Mouse (Mus musculus) layer of hippocampus, adult 18-20 months (tissue): ENCODE measurements around the gene Rnf10. TPM values are rescaled to one million over a fixed set of nuclear protein-coding genes. Genes with fewer than 3 reads are reported as not detected.

Source experiments
- DNase-seq, 2 experiments: peaks; one replicate each; pipeline ENCODE4 v3.0.0; 2022; ENCODE audit warnings: low spot score in 2 of 2
- total RNA-seq, 2 experiments: library from RNA; stranded (reverse); gene quantifications; 2 replicates each; pipeline ENCODE4 v1.2.3; 2021

Gene Rnf10
- total RNA-seq, 2 experiments from 2014 or later = 240 to 249 TPM

DNA sequence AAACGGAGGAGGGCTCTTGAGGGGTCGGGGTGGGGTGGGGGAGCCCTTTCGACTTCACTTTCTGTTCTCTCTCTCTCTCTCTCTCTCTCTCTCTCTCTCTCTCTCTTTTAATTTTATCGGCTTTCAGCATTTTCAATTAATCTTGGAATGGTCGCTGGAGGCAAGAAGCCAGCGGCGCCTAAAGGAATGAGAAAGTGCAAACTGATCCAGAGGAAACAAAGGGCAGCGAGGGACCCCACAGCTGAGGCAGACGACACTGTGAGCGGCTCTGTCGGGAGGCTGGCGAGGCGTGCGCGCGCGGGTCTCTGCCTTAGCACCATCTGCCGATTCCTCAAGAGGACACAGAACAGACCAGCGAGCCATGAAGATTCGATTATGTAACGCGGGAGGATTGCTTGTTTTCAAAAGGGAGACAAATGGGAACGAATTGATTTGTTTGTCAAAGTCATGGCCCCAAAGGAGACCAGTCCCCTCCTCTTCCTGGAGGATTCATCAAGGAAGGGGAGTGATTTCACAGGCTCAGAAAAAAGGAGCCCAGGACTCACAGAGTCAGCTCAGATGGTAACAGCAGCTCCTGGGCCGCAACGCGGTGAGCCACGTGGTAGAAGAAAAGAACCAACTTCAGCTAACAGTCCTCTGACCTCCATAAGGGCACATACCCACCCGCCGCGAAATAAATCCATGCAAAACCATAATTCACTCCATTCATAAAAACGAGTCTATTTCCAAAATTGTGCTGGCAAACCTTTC is 68.0 kb downstream of the Rnf10 start:
- peak in 1 of 2 experiments; percentile 69 for DNase-seq

DNA sequence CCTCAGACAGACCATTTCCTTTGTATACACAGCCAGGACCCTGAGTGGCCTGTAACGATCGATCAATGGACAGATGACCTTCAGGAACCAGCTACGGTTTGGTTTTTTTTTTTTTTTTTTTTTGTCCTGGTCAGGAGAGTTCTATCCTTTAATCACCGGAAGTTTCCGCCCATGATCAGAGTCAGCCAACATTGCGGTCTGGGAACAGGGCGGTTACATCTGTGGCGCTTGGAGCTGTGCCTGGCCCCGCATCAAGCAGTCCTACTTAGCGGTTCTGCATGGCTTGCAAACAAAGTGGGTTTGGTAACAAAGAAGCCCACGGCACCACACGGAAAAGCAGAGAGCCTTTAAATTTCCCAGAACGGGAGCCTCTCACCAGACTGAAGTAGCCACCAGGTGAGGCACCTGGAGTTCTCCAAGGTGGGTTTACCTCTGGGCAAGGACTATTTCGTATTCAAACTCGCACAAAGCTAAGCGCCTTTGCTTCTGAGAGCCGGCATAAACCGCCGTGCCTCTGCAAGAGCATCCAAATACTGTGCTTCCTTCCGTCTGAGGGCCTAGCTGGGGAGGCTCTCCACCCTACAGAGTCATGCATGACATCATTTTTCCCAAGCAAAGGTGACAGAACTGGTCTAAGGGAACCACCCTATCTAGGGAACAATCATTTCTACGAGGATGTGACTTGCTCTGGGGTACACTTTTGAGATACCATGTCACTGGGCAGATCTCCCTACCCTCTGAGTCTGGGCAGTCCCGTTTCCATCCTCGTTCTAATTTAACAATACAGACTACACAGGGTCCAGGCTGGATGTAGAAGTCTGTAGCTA is 68.8 kb downstream of the Rnf10 start:
- no peak for DNase-seq

GRCm38 (mm10) chr5:115194626-115195221 is 78.0 kb downstream of the Rnf10 start:
- no peak for DNase-seq

- DNase-seq = peak in 1 of 2 experiments; percentile 67
Observed at GRCm38 (mm10) chr5:115193669-115194625, 78.8 kb downstream of the Rnf10 start, which contains the start of gene Cabp1. Gene Cabp1 (minus strand): TSS chr5:115194381.

GRCm38 (mm10) chr5:115193226-115193625 is 79.5 kb downstream of the Rnf10 start:
- no peak for DNase-seq

DNA sequence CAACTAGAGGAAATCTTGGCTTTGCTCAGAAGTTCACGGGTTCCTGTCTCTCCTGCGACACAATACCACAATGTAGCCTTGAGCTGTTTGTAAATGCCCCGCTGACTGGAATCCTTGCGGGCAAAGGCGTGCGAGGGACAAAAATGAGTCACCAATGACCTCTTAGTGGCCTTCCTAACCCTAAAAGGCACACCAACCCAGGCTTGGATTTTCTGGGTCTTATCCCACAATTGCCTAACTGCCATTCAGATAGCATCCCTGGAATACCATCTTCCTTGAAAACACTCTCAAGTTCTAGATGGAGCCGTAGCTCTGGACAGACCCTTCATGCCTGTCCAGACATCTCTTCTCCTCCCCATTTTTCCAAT is 79.9 kb downstream of the Rnf10 start:
- no peak for DNase-seq

- no peak for DNase-seq
Observed at GRCm38 (mm10) chr5:115191880-115192827, 80.5 kb downstream of the Rnf10 start.

Other genes with a start within 250 kb of the Rnf10 start
- gene Gm10401, start 174.6 kb downstream of the Rnf10 start, total RNA-seq = not detected
- 1 to 10 TPM; 7.5 to 8.1 TPM for gene Acads, start 153.6 kb downstream of the Rnf10 start, total RNA-seq
- gene Unc119b, start 137.9 kb downstream of the Rnf10 start, total RNA-seq = 10 to 100 TPM; 28.1 to 30.2 TPM
- gene Mlec, start 114.7 kb downstream of the Rnf10 start, total RNA-seq = 10 to 100 TPM; 92.5 to 95.1 TPM
- 100 to 1,000 TPM; 122 to 123 TPM for gene Cabp1, start 78.5 kb downstream of the Rnf10 start, total RNA-seq
- 100 to 1,000 TPM; 105 to 112 TPM for gene Pop5, start 37.1 kb downstream of the Rnf10 start, total RNA-seq
- gene Coq5, start 6.8 kb upstream of the Rnf10 start, total RNA-seq = 10 to 100 TPM; 42.0 to 44.9 TPM
- gene Dynll1, start 28.1 kb upstream of the Rnf10 start, total RNA-seq = 100 to 1,000 TPM; 720 to 803 TPM
- gene Srsf9, start 54.3 kb upstream of the Rnf10 start, total RNA-seq = 10 to 100 TPM; 81.2 to 88.2 TPM
- 10 to 100 TPM; 17.9 to 21.8 TPM for gene Gatc, start 68.3 kb upstream of the Rnf10 start, total RNA-seq
- gene Triap1, start 68.3 kb upstream of the Rnf10 start, total RNA-seq = 10 to 100 TPM; 22.7 to 26.4 TPM
- gene Cox6a1, start 76.1 kb upstream of the Rnf10 start, total RNA-seq = 100 to 1,000 TPM; 742 to 760 TPM
- gene Msi1, start 156.7 kb upstream of the Rnf10 start, total RNA-seq = 10 to 100 TPM; 50.7 to 53.3 TPM
- not detected for gene Pla2g1b, start 193.4 kb upstream of the Rnf10 start, total RNA-seq
- gene Sirt4, start 211.8 kb upstream of the Rnf10 start, total RNA-seq = 10 to 100 TPM; 27.9 to 35.7 TPM
- gene Pxn, start 233.8 kb upstream of the Rnf10 start, total RNA-seq = 10 to 100 TPM; 34.5 to 42.3 TPM